8 mouse cellular contexts compared by ENCODE assay signal in genomic region chr5:34761509-34761908, GRCm38 (mm10). TPM values are rescaled to one million over a fixed set of nuclear protein-coding genes. Genes with fewer than 3 reads are reported as not detected.
A peak's percentile ranks its signal among the peaks of the same experiment; 100 is the strongest.
DNase-seq lines count a peak whose midpoint lies in the region; ATAC-seq lines count a peak whose summit lies in the region.

TSS of gene Htt (plus strand) at chr5:34761740.

- under 1% methylated on average over 35 of the region's 35 CpGs for WGBS in hindbrain, embryonic 14.5 days

- peak within 1 kb of the TSS; percentile 92 for H3K27ac ChIP-seq in hindbrain, embryonic 14.5 days

- peaks cover 13% of the 10 kb centered on the region for H3K4me1 ChIP-seq in hindbrain, embryonic 14.5 days (replicated peaks; ENCODE audit: control insufficient read depth, insufficient read depth, low read length)

- H3K9ac ChIP-seq in hindbrain, embryonic 14.5 days: peak within 1 kb of the TSS; percentile 92

- no peaks in the 10 kb centered on the region for H3K36me3 ChIP-seq in hindbrain, embryonic 14.5 days (replicated peaks; ENCODE audit: control insufficient read depth, insufficient read depth)

- no peaks in the 10 kb centered on the region for H3K27me3 ChIP-seq in hindbrain, embryonic 14.5 days (ENCODE audit: control insufficient read depth, insufficient read depth, low read length)

- H3K4me3 ChIP-seq in hindbrain, embryonic 14.5 days (replicated peaks; ENCODE audit: low read length): peak within 1 kb of the TSS; percentile 97

- H3K9me3 ChIP-seq in hindbrain, embryonic 14.5 days (ENCODE audit: control insufficient read depth, low read length): no peaks in the 10 kb centered on the region

- H3K4me2 ChIP-seq in hindbrain, embryonic 14.5 days (replicated peaks): peak within 1 kb of the TSS; percentile 75

- ATAC-seq in hindbrain, embryonic 14.5 days (ENCODE audit: low FRiP score): peak; percentile 99

- DNase-seq in R1 (ENCODE audit: low read depth, low spot score): peak; percentile 98
- DNase-seq in cerebellum, postnatal 25 days: peak; percentile 96 to 98
- DNase-seq in frontal cortex, postnatal 25 days (ENCODE audit: low spot score in 2 of 2): peak; percentile 95 to 96
- DNase-seq in hindbrain, embryonic 14.5 days (ENCODE audit: low spot score): peak; percentile 97
- peak; percentile 96 to 98 for DNase-seq in layer of hippocampus, postnatal 36 days
- DNase-seq in lung, postnatal 36 days: peak; percentile 98
- DNase-seq in retina, postnatal 1 day: peak; percentile 98
- peak; percentile 93 to 96 for DNase-seq in urinary bladder, adult 18-20 months (ENCODE audit: low spot score in 2 of 2)

RNA-seq across cellular contexts. Expression of gene Htt, which starts in this region (rescaled TPM):
- polyA plus RNA-seq in hindbrain, embryonic 14.5 days (2014; fragmentation: Nextera tagmentation; extraction: Ambion mirVana): 16.4 and 20.2 TPM in 2 replicates
- total RNA-seq in layer of hippocampus, postnatal 36 days (2021): 10 to 100 TPM; 77.8 to 83.4 TPM

Comparison
In these comparisons a context has a peak if more than half of its experiments do, and no peak if none do; other contexts are left out.
1. Peak in every context shown above with its lines: DNase-seq, ATAC-seq, H3K4me3 ChIP-seq and H3K27ac ChIP-seq.